8 mouse cellular contexts compared by ENCODE assay signal in the genomic region with DNA sequence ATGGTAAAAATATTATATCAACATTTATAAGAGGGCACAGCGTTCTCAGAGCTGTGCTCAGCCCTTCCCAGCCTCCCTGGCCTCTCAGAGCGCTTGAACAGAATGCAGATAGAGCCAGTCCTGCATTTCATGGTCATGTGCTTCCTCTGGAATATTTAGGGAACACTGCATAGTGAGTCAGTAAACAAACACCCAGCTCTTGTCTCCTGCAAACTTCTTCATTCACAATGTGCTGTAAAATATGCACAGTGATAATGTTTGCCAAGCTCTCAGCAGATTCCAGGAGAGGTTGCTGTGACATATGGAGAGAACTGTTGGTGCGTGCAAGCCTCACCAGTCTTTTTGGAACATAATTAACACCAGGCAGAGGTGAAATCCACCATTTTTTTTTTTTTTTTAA. TPM values are rescaled to one million over a fixed set of nuclear protein-coding genes. Genes with fewer than 3 reads are reported as not detected.
A peak's percentile ranks its signal among the peaks of the same experiment; 100 is the strongest.
DNase-seq lines count a peak whose midpoint lies in the region; ATAC-seq and TF ChIP-seq lines count a peak whose summit lies in the region.

No protein-coding gene starts in this region.

- peaks cover 4% of the 10 kb centered on the region; the same call in 1 of the 2 replicates for H3K36me3 ChIP-seq in kidney, adult 2 months (ENCODE audit: control insufficient read depth, insufficient read depth, low read length)
- H3K36me3 ChIP-seq in heart, embryonic 13.5 days = peaks cover 61% of the 10 kb centered on the region

- no peaks in the 10 kb centered on the region for H3K9me3 ChIP-seq in heart, embryonic 13.5 days

- no peak overlapping the region for H3K4me3 ChIP-seq in kidney, adult 2 months (ENCODE audit: insufficient read depth, low read depth, low read length)
- H3K4me3 ChIP-seq in heart, embryonic 13.5 days = no peak overlapping the region

- no peaks in the 10 kb centered on the region for H3K27me3 ChIP-seq in kidney, adult 2 months (replicated peaks; ENCODE audit: control insufficient read depth, insufficient read depth, low read length)
- no peaks in the 10 kb centered on the region for H3K27me3 ChIP-seq in heart, embryonic 13.5 days (replicated peaks)

- no peak for TF ChIP-seq POLR2A in kidney, adult 2 months (IDR thresholded peaks at IDR 0.05; ENCODE audit: low read depth, low read length)

- peaks cover 3% of the 10 kb centered on the region; the same call in 1 of the 2 replicates for H3K4me1 ChIP-seq in kidney, adult 2 months (ENCODE audit: control insufficient read depth, insufficient read depth, low read length)
- peaks cover 29% of the 10 kb centered on the region for H3K4me1 ChIP-seq in heart, embryonic 13.5 days

- H3K27ac ChIP-seq in kidney, adult 2 months (ENCODE audit: insufficient read depth, low read depth, low read length) = no peak overlapping the region
- H3K27ac ChIP-seq in heart, embryonic 13.5 days (replicated peaks) = peak overlapping the region; percentile 80

- no peak overlapping the region for H3K9ac ChIP-seq in heart, embryonic 13.5 days

- DNase-seq in kidney, adult 2 months = peak; percentile 10
- no peak for DNase-seq in kidney, adult 8-10 months
- peak; percentile 59 for DNase-seq in cerebellum, adult 11-12 months
- DNase-seq in lung, postnatal 10 days = peak; percentile 19
- no peak for DNase-seq in adrenal gland, adult (ENCODE audit: inconsistent age in 2 of 2, low spot score in 1 of 2)
- DNase-seq in spleen, postnatal 10 days (ENCODE audit: low spot score in 2 of 2) = no peak
- no peak for DNase-seq in natural killer cell, adult 2 months (ENCODE audit: low spot score in 2 of 2)

- no peak for TF ChIP-seq CTCF in kidney, adult 2 months (conservative IDR thresholded peaks at IDR 0.05; ENCODE audit: insufficient read depth, insufficient read length, low read depth, low read length)

- 65% methylated on average over 3 of the region's 3 CpGs for WGBS in kidney, adult 2 months
- WGBS in heart, embryonic 13.5 days = 42% methylated on average over 3 of the region's 3 CpGs

- ATAC-seq in heart, embryonic 13.5 days (ENCODE audit: extremely low read depth, insufficient number of reproducible peaks, low FRiP score, low TSS enrichment) = peak; percentile 67; the same call in 1 of the 2 replicates

- H3K4me2 ChIP-seq in heart, embryonic 13.5 days = no peak overlapping the region

RNA-seq across cellular contexts. Expression of a gene that starts 37.1 kb away (rescaled TPM):
- 36.8 and 42.9 TPM in 2 replicates for polyA plus RNA-seq in kidney, adult 2 months (2012; rRNA removed)
- polyA plus RNA-seq in heart, embryonic 13.5 days (2015; fragmentation: Nextera tagmentation; extraction: Ambion mirVana) = 24.6 and 25.9 TPM in 2 replicates

RNA-seq across cellular contexts. Expression of a gene that starts 37.7 kb away (rescaled TPM):
- polyA plus RNA-seq in kidney, adult 2 months (2012; rRNA removed) = 100 and 134 TPM in 2 replicates
- 460 and 512 TPM in 2 replicates for polyA plus RNA-seq in heart, embryonic 13.5 days (2015; fragmentation: Nextera tagmentation; extraction: Ambion mirVana)

RNA-seq across cellular contexts. Expression of a gene that starts 55.0 kb away (rescaled TPM):
- 9.0 and 13.8 TPM in 2 replicates for polyA plus RNA-seq in kidney, adult 2 months (2012; rRNA removed)
- 35.4 and 38.1 TPM in 2 replicates for polyA plus RNA-seq in heart, embryonic 13.5 days (2015; fragmentation: Nextera tagmentation; extraction: Ambion mirVana)

Comparison
In these comparisons a context has a peak if more than half of its experiments do, and no peak if none do; other contexts are left out.
1. DNase-seq: peak in kidney, adult 2 months (single experiment), cerebellum, adult 11-12 months (single experiment) and lung, postnatal 10 days (single experiment); none in kidney, adult 8-10 months (0 of 2), adrenal gland, adult (0 of 2), spleen, postnatal 10 days (0 of 2) and natural killer cell, adult 2 months (0 of 2).